Mouse (Mus musculus) forebrain, embryonic 10.5 days (tissue): ENCODE measurements at regions not wholly inside any gene's neighbourhood (a gene's known extent, or its start where the extent isn't known, plus 50 kb on each side); places are given as distances from the start of the nearest gene placed in this dataset.

ENCODE experiments used
- DNase-seq: peaks from one replicate; pipeline ENCODE4 v3.0.0-alpha.2; 2017; ENCODE audit warnings: low spot score; ENCODE audit errors: extremely low spot score
- H3K27ac ChIP-seq: fragments of 300-500 bp; sonication (generic); 2 replicates; pipeline ENCODE4 v1.5.1; 2016; ENCODE audit warnings: mild to moderate bottlenecking
- H3K27me3 ChIP-seq: fragments of 300-500 bp; sonication (generic); 2 replicates; pipeline ENCODE4 v1.6.1; 2016; ENCODE audit warnings: mild to moderate bottlenecking; ENCODE audit not compliant: poor library complexity, severe bottlenecking
- H3K36me3 ChIP-seq: fragments of 300-500 bp; sonication (generic); replicated peaks from 2 replicates; pipeline ENCODE4 v1.6.1; 2016; ENCODE audit warnings: mild to moderate bottlenecking, moderate library complexity
- H3K4me1 ChIP-seq: fragments of 300-500 bp; sonication (generic); 2 replicates; pipeline ENCODE4 v1.6.1; 2016
- H3K4me3 ChIP-seq: fragments of 300-500 bp; sonication (generic); 2 replicates; pipeline ENCODE4 v1.5.1; 2016; ENCODE audit warnings: mild to moderate bottlenecking, moderate library complexity
- H3K9me3 ChIP-seq: fragments of 300-500 bp; sonication (generic); 2 replicates; pipeline ENCODE4 v1.6.1; 2016; ENCODE audit warnings: mild to moderate bottlenecking, moderate library complexity
- WGBS: fragments of 180-500 bp; shearing (Covaris S2); methylation state at CpG from one replicate; pipeline ENCODE4 v1.1.7; 2016; 5-methylcytosine and 5-hydroxymethylcytosine counted together

DNA sequence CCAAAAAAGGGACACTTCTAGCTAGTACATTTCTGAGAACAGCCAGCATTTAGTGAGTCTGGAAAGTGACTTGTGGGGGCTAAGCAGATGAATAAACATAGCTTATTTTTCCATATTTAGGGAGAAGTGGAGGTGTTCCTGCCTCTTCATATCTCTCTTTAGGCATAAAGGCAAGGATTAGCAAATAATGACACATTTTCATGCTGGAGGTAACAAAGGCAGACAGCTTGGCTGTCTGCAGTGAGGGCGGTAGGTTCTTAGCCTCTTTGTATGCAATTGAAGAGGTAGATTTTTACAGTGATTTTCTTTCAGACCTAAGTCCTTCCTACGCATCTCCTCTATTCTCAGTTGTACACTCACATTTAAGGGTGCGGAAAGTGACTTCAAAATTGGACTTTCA lies 176.5 kb downstream of the Icos start:
- no peaks in the 10 kb centered on the region for H3K27me3 ChIP-seq
- H3K4me3 ChIP-seq, result no peak overlapping the region
- peaks cover 4% of the 10 kb centered on the region; the same call in 1 of the 2 replicates for H3K4me1 ChIP-seq
- no peaks in the 10 kb centered on the region for H3K9me3 ChIP-seq
- no peak overlapping the region for H3K27ac ChIP-seq
- WGBS, result 88% methylated on average over 3 of the region's 3 CpGs
- DNase-seq, result no peak
- no peaks in the 10 kb centered on the region for H3K36me3 ChIP-seq

DNA sequence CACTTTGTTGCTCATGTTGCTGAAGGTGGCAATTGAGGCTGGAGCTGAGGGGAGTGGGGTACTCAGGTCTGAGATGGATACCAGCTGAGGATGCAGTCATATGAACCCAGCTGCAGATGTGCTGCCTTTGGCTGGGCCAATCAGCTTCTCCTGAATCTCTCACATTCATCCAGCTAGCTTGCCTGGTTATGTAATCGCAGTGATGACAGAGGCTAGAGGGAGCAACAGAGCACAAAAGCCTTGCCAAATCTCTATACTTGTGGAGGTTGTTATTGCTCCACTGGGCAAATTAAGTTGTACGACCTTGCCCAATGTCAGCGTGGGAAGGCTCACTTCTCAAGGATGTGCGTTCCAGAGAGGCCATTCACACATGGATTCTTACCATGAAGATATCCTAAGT lies 179.5 kb downstream of the Icos start:
- H3K27me3 ChIP-seq, result no peaks in the 10 kb centered on the region
- H3K4me3 ChIP-seq, result no peak overlapping the region
- WGBS, result 86% methylated on average over 4 of the region's 4 CpGs
- H3K4me1 ChIP-seq, result no peaks in the 10 kb centered on the region
- H3K27ac ChIP-seq, result no peak overlapping the region
- H3K36me3 ChIP-seq, result no peaks in the 10 kb centered on the region
- H3K9me3 ChIP-seq, result no peaks in the 10 kb centered on the region
- DNase-seq, result no peak

DNA sequence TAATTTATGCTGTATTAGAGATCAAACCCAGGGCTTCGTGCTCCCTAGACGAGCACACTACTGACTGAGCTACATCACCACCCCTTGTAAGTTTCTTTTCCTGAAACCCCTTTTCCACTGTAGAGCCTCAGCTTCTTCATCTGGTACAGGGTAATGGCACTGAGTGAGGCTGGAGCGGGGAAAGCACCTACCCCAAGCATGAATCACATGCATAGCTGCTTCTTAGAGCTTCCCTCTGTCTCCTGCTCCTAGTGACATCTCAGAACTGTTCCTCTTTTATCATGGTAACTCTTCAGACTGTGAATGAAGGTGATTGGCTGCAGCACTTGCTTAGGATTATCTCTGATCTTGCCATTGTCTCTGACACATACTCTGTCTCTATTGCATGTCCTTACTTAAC lies 182.8 kb downstream of the Icos start:
- no peak overlapping the region for H3K27ac ChIP-seq
- WGBS, result 80% methylated on average over 3 of the region's 3 CpGs
- H3K4me3 ChIP-seq, result no peak overlapping the region
- no peaks in the 10 kb centered on the region for H3K9me3 ChIP-seq
- H3K36me3 ChIP-seq, result no peaks in the 10 kb centered on the region
- DNase-seq, result no peak
- H3K27me3 ChIP-seq, result no peaks in the 10 kb centered on the region
- no peaks in the 10 kb centered on the region for H3K4me1 ChIP-seq

DNA sequence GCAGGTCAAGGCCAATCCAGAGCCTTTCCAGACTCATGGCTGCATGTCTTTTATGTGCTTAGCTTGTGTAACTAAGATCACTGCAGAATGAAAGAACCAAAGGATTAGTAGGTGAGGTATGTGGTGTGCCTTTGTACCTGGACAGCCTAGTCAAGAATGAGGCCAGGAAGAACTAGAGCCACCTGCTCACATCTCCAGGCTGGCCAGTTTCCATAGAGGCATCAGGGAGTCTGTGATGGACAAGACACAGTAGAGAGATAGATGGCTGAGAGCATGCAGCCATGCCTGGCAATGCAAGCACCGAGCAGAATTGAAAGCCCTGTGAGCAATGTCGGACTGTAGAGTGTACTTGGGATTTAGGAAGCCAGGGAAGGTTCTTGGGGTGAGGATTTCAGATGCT lies 186.5 kb downstream of the Icos start:
- 85% methylated on average over 2 of the region's 2 CpGs for WGBS
- Histone ChIP-seq H3K4me3 (no peak overlapping the region), H3K9me3 (no peaks in the 10 kb centered on the region), H3K36me3 (no peaks in the 10 kb centered on the region), H3K27ac (no peak overlapping the region), H3K27me3 (no peaks in the 10 kb centered on the region), H3K4me1 (no peaks in the 10 kb centered on the region)
- no peak for DNase-seq

DNA sequence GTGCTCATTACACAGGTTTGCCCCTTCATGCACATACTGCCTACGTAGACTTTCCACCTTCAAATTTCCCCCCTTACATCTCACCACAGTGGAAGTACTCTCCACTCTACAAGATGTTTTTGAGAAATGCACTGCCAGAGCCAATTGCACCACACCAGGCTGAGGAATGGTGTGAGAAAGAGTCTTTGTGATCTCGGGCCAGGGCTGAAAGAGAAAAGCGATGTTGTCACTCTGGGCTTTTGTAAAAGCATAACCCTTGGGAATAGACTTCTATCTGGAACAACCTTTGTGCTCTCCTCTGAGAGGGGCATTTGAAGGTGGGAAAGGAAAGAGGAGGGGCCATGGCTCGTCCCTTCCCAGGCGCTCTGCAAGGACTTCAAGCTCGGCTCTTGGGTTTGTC lies 194.2 kb downstream of the Icos start:
- no peak overlapping the region for H3K4me3 ChIP-seq
- no peak overlapping the region for H3K27ac ChIP-seq
- H3K4me1 ChIP-seq, result 0 out of 2 replicates have a peak, but pooled peaks cover 3% of the 10 kb centered on the region
- H3K9me3 ChIP-seq, result no peaks in the 10 kb centered on the region
- no peaks in the 10 kb centered on the region for H3K27me3 ChIP-seq
- no peaks in the 10 kb centered on the region for H3K36me3 ChIP-seq
- 88% methylated on average over 6 of the region's 6 CpGs for WGBS
- DNase-seq, result no peak

DNA sequence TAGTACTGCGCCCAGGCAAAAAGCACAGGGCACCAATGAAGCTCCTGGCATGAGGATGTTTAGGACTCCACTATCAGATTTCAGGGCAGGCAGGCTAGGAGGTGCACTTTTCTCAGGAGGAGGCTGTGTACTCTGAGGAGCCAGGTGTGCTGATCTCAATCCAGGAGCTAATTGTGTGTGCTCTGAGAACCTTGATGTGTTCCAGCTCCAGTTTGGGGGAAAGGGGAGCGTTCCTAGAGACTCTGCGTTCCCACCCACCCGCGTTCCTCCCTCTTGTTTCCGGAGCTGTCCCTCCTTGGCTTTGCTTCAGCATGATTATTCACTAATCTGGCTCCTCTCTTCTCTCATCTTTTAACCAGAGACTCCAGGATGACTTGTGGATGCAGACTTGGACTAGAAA lies 195.2 kb downstream of the Icos start:
- H3K27ac ChIP-seq, result no peak overlapping the region
- H3K36me3 ChIP-seq, result no peaks in the 10 kb centered on the region
- H3K4me1 ChIP-seq, result peaks cover 9% of the 10 kb centered on the region
- H3K27me3 ChIP-seq, result no peaks in the 10 kb centered on the region
- no peak overlapping the region for H3K4me3 ChIP-seq
- H3K9me3 ChIP-seq, result no peaks in the 10 kb centered on the region
- DNase-seq, result no peak
- 82% methylated on average over 6 of the region's 6 CpGs for WGBS

DNA sequence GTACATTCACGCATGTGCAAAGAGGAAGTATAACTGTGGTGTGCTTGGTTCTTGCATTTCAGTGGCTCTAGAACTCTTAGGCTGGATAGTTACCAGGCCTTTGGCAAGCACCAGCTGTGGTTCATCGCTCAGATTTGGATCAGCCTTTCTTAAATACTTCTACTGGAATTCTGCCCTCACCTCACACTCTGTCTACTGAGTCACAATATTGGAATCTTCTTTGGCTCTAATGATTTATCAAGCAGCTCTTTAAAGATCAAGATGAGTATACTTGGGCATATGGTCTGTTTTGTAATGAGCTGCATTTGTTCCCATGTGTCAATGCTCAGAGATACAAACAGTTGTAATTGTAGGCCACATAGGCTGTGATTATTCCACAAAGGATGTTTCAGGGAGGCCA lies 197.5 kb downstream of the Icos start:
- Histone ChIP-seq H3K9me3 (no peaks in the 10 kb centered on the region), H3K27me3 (peaks cover 3% of the 10 kb centered on the region; the same call in 1 of the 2 replicates), H3K27ac (no peak overlapping the region), H3K4me3 (no peak overlapping the region), H3K36me3 (no peaks in the 10 kb centered on the region), H3K4me1 (peaks cover 24% of the 10 kb centered on the region)
- no peak for DNase-seq
- WGBS, result 95% methylated on average over 2 of the region's 2 CpGs

DNA sequence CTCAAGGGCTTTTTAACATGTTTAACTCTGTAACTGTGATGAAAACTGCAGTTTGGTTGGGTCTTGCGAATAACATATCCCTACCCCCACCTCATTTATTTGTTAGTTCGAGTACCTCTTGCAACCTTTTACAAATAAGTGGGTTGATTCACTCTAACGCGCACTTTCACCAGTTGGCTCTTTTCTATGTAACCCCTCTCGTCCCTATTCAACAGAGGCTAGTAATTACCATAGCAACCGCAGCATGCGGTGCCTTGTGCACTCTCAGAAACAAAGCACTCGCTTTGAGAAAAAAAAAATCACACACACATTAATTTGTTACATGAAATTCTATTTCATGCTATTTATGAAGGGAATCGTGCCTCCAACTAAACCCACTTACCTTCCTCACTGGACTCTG lies 201.7 kb downstream of the Icos start:
- Histone ChIP-seq H3K36me3 (no peaks in the 10 kb centered on the region), H3K27ac (peak overlapping the region; percentile 67), H3K4me3 (no peak overlapping the region), H3K4me1 (peaks cover 46% of the 10 kb centered on the region), H3K9me3 (no peaks in the 10 kb centered on the region), H3K27me3 (peaks cover 25% of the 10 kb centered on the region)
- WGBS, result 45% methylated on average over 9 of the region's 9 CpGs
- no peak for DNase-seq

DNA sequence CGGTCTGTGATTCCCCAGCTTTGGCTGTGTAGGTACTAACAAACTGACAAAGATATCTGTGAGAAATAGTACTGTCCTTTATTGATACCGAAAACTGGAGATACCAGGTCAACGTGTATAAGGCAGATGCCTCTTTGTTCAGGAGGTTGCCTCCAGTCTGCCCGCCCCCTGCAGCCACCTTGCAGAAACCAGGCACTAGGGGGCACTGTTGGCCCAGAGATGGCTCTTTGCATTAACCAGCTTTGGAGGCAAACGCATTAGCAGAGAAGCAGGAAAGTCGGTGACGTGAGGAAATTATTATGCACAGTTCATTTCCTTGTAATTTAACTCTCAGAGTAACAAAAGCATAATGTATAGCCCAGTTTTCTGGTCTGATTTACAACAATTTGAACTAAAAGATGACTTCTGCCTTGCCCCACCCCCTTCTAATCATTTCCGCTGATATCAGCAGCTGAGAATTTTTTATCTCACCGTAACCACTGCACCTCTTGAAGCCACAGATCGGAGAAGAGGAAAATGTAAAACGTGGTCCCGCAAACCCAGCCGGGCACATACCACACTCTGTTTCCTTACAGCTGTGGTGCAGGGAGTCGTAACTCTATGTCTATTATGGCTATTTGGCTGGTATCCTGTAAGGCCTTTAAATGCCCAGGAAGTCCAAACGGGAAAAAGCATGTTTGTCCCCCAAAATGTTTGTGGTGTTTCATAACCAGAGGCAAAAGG lies 203.5 kb downstream of the Icos start:
- 38% methylated on average over 15 of the region's 15 CpGs for WGBS
- Histone ChIP-seq H3K9me3 (no peaks in the 10 kb centered on the region), H3K27ac (peak overlapping the region; percentile 75), H3K36me3 (no peaks in the 10 kb centered on the region), H3K4me1 (peaks cover 46% of the 10 kb centered on the region), H3K4me3 (no peak overlapping the region), H3K27me3 (peaks cover 31% of the 10 kb centered on the region)
- DNase-seq, result peak; percentile 90

DNA sequence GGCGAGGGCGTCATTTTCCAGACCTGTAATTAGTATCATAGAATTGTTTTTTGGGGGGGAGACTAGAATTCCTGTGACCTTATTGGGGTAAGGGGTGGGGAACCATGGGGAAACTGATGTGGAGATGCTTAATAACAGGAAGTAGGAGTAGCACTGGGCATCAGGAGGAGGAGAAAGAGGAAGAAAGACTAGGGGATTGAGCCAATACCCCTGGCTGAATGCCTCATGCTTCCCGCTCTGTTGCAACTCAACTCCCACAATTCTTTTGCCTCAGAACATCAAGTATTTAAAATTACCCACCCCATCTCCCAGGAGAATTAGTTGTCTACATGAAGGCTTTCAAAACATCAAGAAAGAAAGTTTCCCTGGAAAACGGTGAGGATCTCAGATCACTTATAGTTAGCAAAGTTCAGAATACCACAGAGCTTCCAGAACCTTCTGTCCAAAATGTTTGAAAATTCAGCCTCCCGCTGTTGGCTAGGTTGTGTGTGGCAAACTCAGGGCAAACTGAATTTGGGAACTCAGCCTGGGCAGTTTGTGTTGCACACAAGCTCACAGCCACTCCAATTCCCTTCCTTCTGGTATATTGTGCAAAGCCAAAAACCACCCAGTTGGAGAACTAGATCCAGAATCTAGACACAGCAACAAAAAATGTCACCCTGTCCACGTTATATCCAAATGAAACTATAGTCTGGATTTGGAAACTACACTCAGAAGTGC lies 209.8 kb downstream of the Icos start:
- Histone ChIP-seq H3K4me3 (no peak overlapping the region), H3K27ac (no peak overlapping the region), H3K4me1 (0 out of 2 replicates have a peak, but pooled peaks cover 3% of the 10 kb centered on the region), H3K9me3 (no peaks in the 10 kb centered on the region), H3K27me3 (peaks cover 18% of the 10 kb centered on the region; the same call in 1 of the 2 replicates), H3K36me3 (no peaks in the 10 kb centered on the region)
- 88% methylated on average over 6 of the region's 6 CpGs for WGBS
- DNase-seq, result no peak

DNA sequence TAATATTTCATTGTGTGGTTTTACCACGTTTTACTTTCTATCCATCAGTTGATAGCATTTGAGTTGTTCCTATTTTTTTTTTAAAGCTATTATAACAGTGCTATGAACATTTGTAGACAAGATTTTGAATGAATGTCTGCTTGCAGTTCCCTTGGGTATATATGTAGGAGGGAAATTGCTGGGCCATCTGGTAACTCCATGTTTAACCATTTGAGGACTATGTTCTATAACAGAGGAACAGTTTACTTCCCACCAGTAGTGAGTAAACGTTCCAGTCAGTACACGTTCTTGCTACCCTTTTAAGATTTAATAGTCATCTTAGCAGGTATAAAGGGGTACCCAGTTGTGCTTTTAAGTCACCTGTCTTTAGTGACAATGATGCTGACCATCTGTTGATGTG lies 213.2 kb downstream of the Icos start:
- Histone ChIP-seq H3K27me3 (peaks cover 7% of the 10 kb centered on the region; the same call in 1 of the 2 replicates), H3K4me3 (no peak overlapping the region), H3K9me3 (no peaks in the 10 kb centered on the region), H3K4me1 (no peaks in the 10 kb centered on the region), H3K27ac (no peak overlapping the region), H3K36me3 (no peaks in the 10 kb centered on the region)
- DNase-seq, result no peak
- 89% methylated on average over 3 of the region's 3 CpGs for WGBS

DNA sequence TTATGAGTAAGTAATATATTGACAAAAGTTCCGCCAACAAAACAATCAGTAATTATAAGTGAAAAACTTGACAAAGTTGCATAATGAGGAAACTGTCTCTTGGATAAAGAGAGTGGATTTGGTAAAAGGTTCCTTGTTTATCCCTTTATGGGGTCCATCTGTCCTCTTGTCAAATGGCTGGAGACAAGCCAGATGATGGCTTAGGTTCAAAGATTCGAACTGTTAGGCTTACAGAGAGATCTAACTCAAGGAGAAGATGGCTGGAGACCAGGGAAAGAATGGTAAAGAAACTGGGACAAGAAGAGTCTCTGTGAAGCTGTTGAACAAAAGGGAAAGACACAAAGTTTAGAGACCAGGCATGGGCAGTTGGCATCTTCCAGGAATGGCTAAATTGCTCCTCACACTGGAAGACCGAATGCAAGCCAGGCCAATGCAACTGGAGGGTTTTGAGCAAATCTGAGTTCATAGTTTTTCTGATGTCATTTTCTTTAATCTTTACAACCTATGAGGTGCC lies 220.9 kb downstream of the Icos start:
- WGBS, result 94% methylated on average over 3 of the region's 3 CpGs
- Histone ChIP-seq H3K27ac (no peak overlapping the region), H3K36me3 (no peaks in the 10 kb centered on the region), H3K9me3 (no peaks in the 10 kb centered on the region), H3K27me3 (no peaks in the 10 kb centered on the region), H3K4me3 (no peak overlapping the region), H3K4me1 (peaks cover 14% of the 10 kb centered on the region)
- DNase-seq, result no peak

DNA sequence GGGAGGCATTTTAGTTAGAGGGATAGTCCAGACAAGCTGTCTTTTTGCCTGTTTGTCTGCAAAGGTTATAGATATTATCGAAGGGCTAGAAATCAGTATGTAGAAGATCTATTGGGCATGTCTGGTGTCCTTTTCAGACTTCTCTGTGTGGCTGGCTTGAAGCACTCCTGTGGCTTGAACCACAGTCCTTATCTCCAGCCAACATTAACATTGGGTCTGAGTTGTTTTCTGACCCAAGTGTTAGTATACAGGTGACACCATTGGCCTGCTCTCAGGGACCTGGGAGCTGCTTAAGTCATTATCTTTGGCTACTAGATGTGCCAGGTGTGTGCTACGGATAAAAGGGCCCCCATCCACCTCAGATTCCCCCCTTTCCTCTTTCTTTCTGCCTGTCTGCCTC lies 223.3 kb downstream of the Icos start:
- Histone ChIP-seq H3K27me3 (no peaks in the 10 kb centered on the region), H3K4me1 (peaks cover 22% of the 10 kb centered on the region), H3K27ac (no peak overlapping the region), H3K9me3 (no peaks in the 10 kb centered on the region), H3K4me3 (no peak overlapping the region), H3K36me3 (no peaks in the 10 kb centered on the region)
- WGBS, result 86% methylated on average over 2 of the region's 2 CpGs
- no peak for DNase-seq
